Mouse (Mus musculus) ES-E14 (cell line): ENCODE results near the gene Tle2. TPM values are rescaled to one million over a fixed set of nuclear protein-coding genes. Genes with fewer than 3 reads are reported as not detected.

Experiments used
- DNase-seq: peaks from one replicate; pipeline ENCODE4 v3.0.0-alpha.2; 2013; ENCODE audit warnings: low read depth, low spot score
- H3K27ac ChIP-seq: 2 replicates; pipeline ENCODE4 v1.5.1; 2012; ENCODE audit warnings: low read depth, mild to moderate bottlenecking, low read length, moderate library complexity, mixed read lengths; ENCODE audit not compliant: poor library complexity, insufficient read depth, severe bottlenecking
- H3K36me3 ChIP-seq: 2 replicates; pipeline ENCODE4 v1.6.1; 2012; ENCODE audit warnings: mild to moderate bottlenecking, low read length, moderate library complexity, mixed read lengths; ENCODE audit not compliant: control insufficient read depth, poor library complexity, insufficient read depth, severe bottlenecking
- H3K4me1 ChIP-seq, 2 experiments: fragments of 150-350 bp in 1 of 2; sonication (generic) in 1 of 2; 2 replicates each; pipeline ENCODE4 v1.6.1; 2012; ENCODE audit warnings: low read length in 2 of 2, mild to moderate bottlenecking in 1 of 2, mixed read lengths in 1 of 2; ENCODE audit not compliant: control insufficient read depth in 2 of 2, insufficient read depth in 2 of 2, poor library complexity in 1 of 2
- H3K4me3 ChIP-seq, 2 experiments: fragments of 150-350 bp in 1 of 2; sonication (generic) in 1 of 2; 2 replicates each; pipeline ENCODE4 v1.5.1; 2012; ENCODE audit warnings: low read length in 2 of 2, low read depth in 1 of 2, mild to moderate bottlenecking in 1 of 2, mixed read lengths in 1 of 2; ENCODE audit not compliant: insufficient read depth in 1 of 2, poor library complexity in 1 of 2, severe bottlenecking in 1 of 2
- H3K9ac ChIP-seq: 2 replicates; pipeline ENCODE4 v1.6.1; 2012; ENCODE audit warnings: low read depth, mild to moderate bottlenecking, low read length, mixed read lengths; ENCODE audit not compliant: poor library complexity, insufficient read depth, severe bottlenecking
- H3K9me3 ChIP-seq: fragments of 150-350 bp; sonication (generic); 2 replicates; pipeline ENCODE4 v1.6.1; 2012; ENCODE audit warnings: low read depth, mild to moderate bottlenecking, low read length; ENCODE audit not compliant: control insufficient read depth, insufficient read depth
- CHD2 ChIP-seq: IDR thresholded peaks from 2 replicates; pipeline ENCODE4 v1.6.1; 2014; ENCODE audit warnings: mild to moderate bottlenecking, low read depth, low read length, inconsistent platforms
- HCFC1 ChIP-seq: IDR thresholded peaks from 2 replicates; pipeline ENCODE4 v1.6.1; 2012; ENCODE audit warnings: low read length, inconsistent platforms, borderline replicate concordance; ENCODE audit not compliant: insufficient read depth
- MAFK ChIP-seq: IDR thresholded peaks from 2 replicates; pipeline ENCODE4 v1.6.1; 2014; ENCODE audit warnings: mild to moderate bottlenecking, low read depth, low read length, inconsistent platforms; ENCODE audit not compliant: insufficient read depth
- ZC3H11A ChIP-seq: IDR thresholded peaks from 2 replicates; pipeline ENCODE4 v1.6.1; 2012; ENCODE audit warnings: low read depth, mild to moderate bottlenecking, inconsistent platforms, low read length, borderline replicate concordance
- ZNF384 ChIP-seq: IDR thresholded peaks from 2 replicates; pipeline ENCODE4 v1.6.1; 2012; ENCODE audit warnings: low read depth, low read length, inconsistent platforms
- in situ Hi-C, 2 experiments: fragments of 600-800 bp; cut with MboI; formaldehyde crosslinking; loops; one replicate each; pipeline ENCODE4 v1.15.1; 2025; ENCODE audit warnings: low sequenced_read_pairs in 2 of 2, inconsistent platforms in 1 of 2; ENCODE audit not compliant: unreplicated experiment in 2 of 2
- total RNA-seq: library from RNA; depleted of rRNA; stranded (reverse); fragments of 300-350 nt; gene quantifications from 2 replicates; pipeline ENCODE4 v1.2.3, GENCODE M21; 2012

Gene Tle2
- total RNA-seq, 1 experiment: 2.4 TPM

- no peaks in the 10 kb centered on the region for H3K9me3 ChIP-seq
- peak overlapping the region; percentile 81 for H3K9ac ChIP-seq
- TF ChIP-seq ZNF384 (no peak), CHD2 (no peak), MAFK (no peak), ZC3H11A (no peak), HCFC1 (no peak)
- no peak for DNase-seq
- peaks cover 8 to 37% of the 10 kb centered on the region in 2 experiments; a peak in 3 of 4 replicates for H3K4me1 ChIP-seq
- peak overlapping the region; percentile 42; the same call in 1 of the 2 replicates for H3K27ac ChIP-seq
- peak overlapping the region; percentile 84 to 85 for H3K4me3 ChIP-seq
- peaks cover 6% of the 10 kb centered on the region for H3K36me3 ChIP-seq
- in situ Hi-C loops: no loop called here
Observed at GRCm38 (mm10) chr10:81560719-81561459, 13.5 kb upstream of the Tle2 start.

- Histone ChIP-seq H3K9me3 (no peaks in the 10 kb centered on the region), H3K4me1 (peaks cover 8 to 37% of the 10 kb centered on the region in 2 experiments; a peak in 3 of 4 replicates), H3K27ac (no peak overlapping the region), H3K36me3 (peaks cover 6% of the 10 kb centered on the region), H3K4me3 (no peak overlapping the region), H3K9ac (no peak overlapping the region)
- in situ Hi-C loops: no loop called here
- TF ChIP-seq ZNF384: no peak
- no peak for TF ChIP-seq MAFK
- no peak for TF ChIP-seq ZC3H11A
- no peak for TF ChIP-seq CHD2
- TF ChIP-seq HCFC1: no peak
- no peak for DNase-seq
Observed at GRCm38 (mm10) chr10:81562411-81562810, 11.9 kb upstream of the Tle2 start.

- H3K36me3 ChIP-seq: peaks cover 6% of the 10 kb centered on the region
- no peak for DNase-seq
- peak overlapping the region in 1 of 2 experiments; percentile 18; a peak in 1 of 4 replicates for H3K4me3 ChIP-seq
- H3K27ac ChIP-seq: no peak overlapping the region
- H3K9me3 ChIP-seq: no peaks in the 10 kb centered on the region
- H3K9ac ChIP-seq: no peak overlapping the region
- peaks cover 8 to 38% of the 10 kb centered on the region in 2 experiments; a peak in 3 of 4 replicates for H3K4me1 ChIP-seq
- in situ Hi-C loops: no loop called here
- TF ChIP-seq CHD2 (no peak), ZNF384 (no peak)
Observed at GRCm38 (mm10) chr10:81563481-81563880, 10.9 kb upstream of the Tle2 start.

- in situ Hi-C loops: no loop called here
- no peak for TF ChIP-seq ZC3H11A
- TF ChIP-seq ZNF384: no peak
- no peak for TF ChIP-seq HCFC1
- TF ChIP-seq CHD2: no peak
- no peak for TF ChIP-seq MAFK
- Histone ChIP-seq H3K27ac (no peak overlapping the region), H3K9me3 (no peaks in the 10 kb centered on the region), H3K9ac (peak overlapping the region; percentile 26; the same call in 1 of the 2 replicates), H3K4me3 (peak overlapping the region; percentile 18 to 45), H3K4me1 (peaks cover 8 to 40% of the 10 kb centered on the region in 2 experiments; a peak in 3 of 4 replicates), H3K36me3 (peaks cover 6% of the 10 kb centered on the region)
- DNase-seq: peak; percentile 48
Observed at GRCm38 (mm10) chr10:81564216-81564615, 10.1 kb upstream of the Tle2 start.

DNA sequence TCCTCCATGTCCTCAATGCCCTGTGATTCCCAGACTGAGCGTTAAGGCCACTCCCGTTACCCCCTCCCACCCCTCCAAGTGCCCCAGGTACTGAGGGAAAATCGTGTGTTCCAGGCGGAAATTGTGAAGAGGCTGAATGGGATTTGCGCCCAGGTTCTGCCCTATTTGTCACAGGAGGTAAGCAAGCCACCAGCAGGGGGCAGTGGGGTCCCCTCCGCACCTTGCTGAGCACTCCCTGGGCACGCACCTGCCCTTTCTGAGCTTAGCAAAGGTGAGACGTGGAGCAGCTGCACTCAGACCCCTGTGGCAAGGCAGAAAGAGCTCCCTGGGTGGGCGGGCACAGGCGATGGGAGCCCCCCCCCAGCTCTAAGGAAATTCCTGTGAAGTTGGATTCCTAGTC is 9.6 kb upstream of the Tle2 start:
- TF ChIP-seq CHD2: no peak
- no peak for TF ChIP-seq MAFK
- TF ChIP-seq HCFC1: no peak
- no peak; the same call in 1 of the 2 replicates for TF ChIP-seq ZC3H11A
- no peak for TF ChIP-seq ZNF384
- H3K4me3 ChIP-seq: peak overlapping the region; percentile 18 to 45; a peak in 2 of 4 replicates
- H3K4me1 ChIP-seq: peaks cover 8 to 40% of the 10 kb centered on the region in 2 experiments; a peak in 3 of 4 replicates

More for the DNA sequence above, 9.6 kb upstream of the Tle2 start:
- in situ Hi-C loops: no loop called here
- Histone ChIP-seq H3K9ac (peak overlapping the region; percentile 26; the same call in 1 of the 2 replicates), H3K27ac (no peak overlapping the region), H3K9me3 (no peaks in the 10 kb centered on the region), H3K36me3 (peaks cover 6% of the 10 kb centered on the region)
- DNase-seq: peak; percentile 73
